Mouse (Mus musculus) kidney, postnatal 36 days (tissue): Measurements from ENCODE around the gene Aspm.

ENCODE experiments used
- DNase-seq, 2 experiments: peaks; one replicate each; pipeline ENCODE4 v3.0.0; 2021 to 2022; ENCODE audit warnings: mixed read lengths in 2 of 2

The Aspm gene

DNA sequence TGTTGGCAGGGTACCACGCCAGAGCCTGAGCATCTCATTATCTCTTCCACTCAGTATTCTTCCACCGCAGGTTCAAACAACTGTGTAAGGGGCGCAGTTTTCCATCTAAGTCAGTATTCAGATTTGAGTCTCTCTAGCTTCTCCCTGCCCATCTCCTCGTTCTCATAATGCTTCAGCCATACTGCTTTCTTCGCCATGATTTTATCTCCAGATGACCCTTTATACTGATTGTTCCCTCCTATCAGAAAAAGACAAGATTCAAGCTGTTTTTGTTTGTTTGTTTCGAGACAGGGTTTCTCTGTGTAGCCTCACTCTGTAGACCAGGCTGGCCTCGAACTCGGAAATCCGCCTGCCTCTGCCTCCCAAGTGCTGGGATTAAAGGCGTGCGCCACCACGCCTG, 60.0 kb downstream of the Aspm start:
- peak in 1 of 2 experiments; percentile 19 for DNase-seq
